Mouse (Mus musculus) R1 (cell line): ENCODE results near the gene Med21.

Experiments used
- DNase-seq: peaks from one replicate; pipeline ENCODE4 v3.0.0-alpha.2; 2018; ENCODE audit warnings: low read depth, low spot score

Gene Med21

DNA sequence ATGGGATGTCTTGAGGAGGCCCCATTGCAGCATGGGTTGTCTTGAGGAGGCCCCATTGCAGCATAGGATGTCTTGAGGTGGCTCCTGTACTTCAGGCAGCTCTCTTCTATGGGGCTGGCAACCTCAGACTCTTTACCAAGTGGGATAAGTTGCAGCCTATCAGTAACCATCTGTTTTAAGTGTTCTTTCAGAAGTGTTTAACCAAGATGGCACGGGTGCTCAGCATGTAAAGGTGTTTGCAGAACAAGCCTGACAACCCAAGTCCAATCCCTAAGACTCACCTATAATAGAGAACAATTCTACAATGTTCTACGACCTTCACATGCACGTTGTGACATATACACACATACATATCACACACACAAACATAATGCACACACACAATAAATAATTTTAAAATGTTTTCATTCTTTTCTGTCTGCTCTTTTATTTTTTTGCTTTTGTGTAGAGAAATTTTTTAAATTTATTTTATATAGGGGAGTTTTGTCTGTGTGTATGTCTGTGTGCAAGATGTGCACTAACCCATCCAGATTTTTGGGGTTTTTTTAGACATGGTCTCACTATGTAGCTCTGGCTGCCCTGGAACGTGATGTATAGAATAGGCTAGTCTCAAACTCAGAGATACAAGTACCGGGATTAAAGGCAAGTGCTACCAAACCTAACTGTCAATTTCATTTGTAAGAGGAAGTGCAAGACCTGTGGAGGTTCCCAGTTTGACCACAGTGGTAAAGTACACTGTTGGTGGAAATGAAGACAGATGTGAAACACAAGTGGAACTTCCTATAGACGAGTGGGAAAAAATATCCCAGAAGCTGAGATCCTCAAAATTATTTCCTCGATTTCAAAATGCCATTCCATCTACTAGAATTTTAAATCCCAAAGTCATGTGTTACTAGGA lies 2.0 kb upstream of the Med21 start:
- DNase-seq, result no peak

DNA sequence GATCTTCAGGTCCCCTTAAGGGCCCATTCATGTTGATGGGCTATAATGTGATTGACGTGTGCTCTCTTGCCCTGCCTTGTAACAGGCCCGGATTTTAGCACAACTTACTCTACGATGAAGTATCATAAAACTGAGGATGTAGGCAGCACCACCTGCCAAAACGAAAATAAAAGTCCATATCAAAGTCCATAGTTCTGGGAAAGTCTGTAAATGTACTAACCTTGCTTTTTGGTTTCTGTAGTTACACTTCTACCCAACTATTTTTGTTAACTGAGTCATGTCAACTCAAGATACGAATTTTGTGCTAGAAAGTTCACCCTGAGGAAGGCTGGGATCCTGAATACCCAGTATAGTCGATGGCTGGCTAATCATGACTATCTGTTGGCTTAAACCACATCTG lies 1.4 kb upstream of the Med21 start:
- no peak for DNase-seq

DNA sequence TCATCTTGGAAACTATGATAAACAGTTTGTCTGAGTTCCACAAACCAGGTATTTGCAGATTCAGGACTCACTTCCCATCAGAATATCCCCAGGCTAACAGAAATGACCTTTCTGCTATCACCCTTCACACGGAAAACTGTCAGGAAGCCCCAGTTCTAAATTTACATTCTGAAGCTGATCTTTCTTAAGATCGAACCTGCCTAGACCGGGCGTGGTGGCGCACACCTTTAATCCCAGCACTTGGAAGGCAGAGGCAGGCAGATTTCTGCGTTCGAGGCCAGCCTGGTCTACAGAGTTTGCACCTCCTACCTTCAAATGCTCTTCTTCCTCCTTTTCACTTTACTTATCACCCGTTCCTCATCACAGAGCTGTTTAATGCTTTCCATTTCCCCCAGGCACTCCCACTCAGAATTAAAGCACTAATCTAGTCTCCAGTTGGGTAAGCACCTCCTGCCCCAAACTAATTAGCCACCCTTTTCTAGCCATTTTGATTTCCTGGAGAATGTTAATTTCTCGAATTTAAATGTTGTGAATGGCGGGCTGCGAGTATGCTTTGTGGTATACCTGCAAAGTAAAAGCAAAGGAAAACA lies 631 bp upstream of the Med21 start:
- peak; percentile 72 for DNase-seq

DNA sequence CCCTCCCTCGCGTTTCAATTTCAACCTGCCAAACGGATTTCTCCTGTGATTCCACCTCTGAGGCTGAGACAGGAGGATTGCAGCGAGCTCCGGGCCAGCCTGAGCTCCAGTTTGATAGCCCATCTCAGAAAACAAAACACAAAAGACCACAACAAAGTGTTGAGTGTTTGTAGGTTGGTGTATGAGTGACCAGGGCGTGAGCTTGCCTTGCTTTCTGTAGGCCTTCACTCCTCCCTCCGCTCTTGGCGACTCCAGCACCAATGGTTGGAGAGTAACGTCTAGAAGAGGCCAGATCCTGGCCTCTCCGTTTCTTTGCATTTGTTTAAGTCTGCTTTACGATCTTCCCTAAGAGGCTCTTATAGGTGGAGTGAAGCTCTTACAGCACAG lies 830 bp downstream of the Med21 start:
- DNase-seq, result peak; percentile 81

DNA sequence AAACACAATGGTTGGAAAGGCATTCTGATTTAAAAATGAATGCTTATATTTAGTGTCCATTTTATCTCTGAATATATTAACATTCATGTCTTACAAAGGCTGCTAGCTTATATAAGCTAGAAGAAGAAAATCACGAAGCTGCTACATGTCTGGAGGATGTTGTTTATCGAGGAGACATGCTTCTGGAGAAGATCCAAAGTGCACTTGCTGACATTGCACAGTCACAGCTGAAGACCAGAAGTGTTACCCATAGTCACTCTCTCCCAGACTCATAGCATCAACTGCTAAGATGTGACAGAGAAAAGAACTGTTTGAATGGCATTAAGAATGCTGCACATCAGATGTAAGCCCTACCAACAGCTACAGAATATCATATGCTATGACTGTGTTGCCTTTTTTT lies 7.7 kb downstream of the Med21 start:
- no peak for DNase-seq

DNA sequence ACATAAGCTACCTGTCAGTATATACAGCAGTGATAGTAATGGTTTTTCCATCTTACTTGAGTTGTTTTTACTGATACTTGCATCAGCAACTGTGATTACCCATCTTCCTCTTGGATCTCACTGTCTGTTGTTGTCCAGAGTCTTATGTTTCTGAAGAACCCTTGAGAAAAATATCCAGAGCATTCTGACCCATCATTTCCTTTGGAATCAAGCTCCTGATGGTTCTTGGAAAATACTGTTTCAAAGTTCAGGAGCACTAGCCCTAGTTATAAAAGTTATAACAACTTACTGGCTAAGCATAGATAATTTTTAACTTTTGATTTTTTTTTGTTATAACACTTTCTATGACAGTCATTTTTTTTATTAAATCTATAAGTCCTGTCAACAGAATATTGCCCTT lies 9.1 kb downstream of the Med21 start:
- no peak for DNase-seq

DNA sequence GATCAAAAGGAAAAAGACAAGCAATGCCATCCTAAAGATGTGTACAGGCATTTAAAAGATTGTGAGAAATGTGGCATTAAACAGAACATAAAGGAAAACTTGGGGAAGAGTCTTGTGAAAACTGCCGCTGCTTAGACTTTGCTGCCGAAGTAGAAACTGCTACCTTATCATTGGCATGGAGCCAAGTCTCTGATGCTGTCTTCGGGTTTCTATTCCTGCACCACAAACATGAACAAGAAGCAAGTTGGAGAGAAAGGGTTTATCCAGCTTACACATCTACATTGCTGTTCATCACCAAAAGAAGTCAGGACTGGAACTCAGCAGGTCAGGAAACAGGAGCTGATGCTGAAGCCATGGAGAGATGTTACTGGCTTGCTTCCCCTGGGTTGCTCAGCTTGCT lies 10.8 kb downstream of the Med21 start:
- DNase-seq, result no peak

DNA sequence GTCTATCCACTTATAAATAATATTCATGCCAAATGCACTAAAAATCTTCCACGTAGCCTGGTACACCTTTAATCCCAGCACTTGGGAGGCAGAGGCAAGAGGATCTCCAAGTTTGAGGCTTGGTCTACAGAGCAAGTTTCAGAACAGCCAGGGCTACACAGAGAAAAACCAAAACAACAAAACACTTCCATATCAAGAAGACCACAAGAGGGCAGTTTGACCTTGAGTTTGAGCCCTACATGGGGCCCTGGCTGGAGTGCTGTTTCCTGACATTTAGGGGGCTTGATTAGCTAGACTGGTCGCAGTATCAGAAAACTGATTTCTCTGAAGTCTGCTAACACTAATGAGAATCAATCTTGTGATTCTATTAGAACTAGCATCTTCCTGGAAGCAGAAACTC lies 18.2 kb downstream of the Med21 start:
- DNase-seq, result no peak

DNA sequence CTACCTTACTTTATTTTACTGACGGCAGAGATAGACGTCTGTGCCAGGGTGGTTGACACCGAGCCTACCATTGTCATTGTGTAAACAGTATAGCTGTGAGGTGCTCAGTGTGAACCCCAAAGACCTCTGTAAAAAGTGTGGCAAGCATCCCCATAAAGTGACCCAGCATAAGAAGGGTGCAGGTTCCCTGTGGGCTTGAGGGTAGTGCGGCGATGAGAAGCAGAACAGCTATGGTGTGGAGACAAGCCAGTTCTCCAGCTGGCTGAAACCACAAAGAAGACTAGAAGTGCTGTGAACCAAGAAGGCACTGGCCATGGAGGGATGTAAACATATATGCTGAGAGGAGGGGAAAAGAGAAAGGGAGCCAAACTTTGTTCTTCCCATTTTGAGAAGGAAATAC lies 19.3 kb downstream of the Med21 start:
- no peak for DNase-seq

DNA sequence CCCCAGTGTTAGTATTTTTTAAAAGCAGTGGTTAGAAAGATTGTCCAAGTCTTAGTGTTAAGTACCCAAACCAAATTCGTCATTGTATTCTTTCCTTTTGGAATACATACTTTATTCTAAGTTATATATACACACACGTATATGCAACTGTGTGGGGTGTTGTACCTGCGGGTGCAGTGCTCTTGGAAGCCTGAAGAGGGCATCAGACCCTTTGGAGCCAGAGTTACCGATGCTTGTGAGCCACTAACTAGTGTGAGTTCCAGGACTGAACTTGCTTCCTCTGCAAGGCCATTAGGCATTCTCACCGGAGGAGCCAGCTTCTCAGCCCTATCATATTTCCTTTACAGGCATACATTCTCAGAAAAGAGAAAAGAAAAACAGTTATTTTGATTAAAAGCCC lies 20.3 kb downstream of the Med21 start:
- DNase-seq, result peak; percentile 66

DNA sequence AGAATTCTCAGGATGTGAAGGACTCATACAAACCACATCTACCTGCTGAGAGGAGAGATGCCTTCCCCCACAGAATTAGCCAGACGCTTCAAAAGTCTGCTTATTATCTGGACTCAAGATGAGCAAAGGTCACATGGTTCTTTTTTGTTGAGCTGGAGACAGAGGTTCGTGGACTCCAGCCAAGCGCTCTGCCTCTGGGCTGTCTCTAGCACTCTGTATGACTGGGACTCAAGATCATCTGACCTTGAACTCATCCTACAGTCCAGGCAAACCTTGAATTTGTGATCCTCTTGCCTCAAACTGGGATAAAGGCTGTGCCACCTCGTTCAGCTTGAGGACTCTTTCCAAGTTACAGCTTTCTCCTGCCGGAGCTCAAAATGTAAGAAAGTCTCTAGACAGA lies 21.8 kb downstream of the Med21 start:
- peak; percentile 32 for DNase-seq

DNA sequence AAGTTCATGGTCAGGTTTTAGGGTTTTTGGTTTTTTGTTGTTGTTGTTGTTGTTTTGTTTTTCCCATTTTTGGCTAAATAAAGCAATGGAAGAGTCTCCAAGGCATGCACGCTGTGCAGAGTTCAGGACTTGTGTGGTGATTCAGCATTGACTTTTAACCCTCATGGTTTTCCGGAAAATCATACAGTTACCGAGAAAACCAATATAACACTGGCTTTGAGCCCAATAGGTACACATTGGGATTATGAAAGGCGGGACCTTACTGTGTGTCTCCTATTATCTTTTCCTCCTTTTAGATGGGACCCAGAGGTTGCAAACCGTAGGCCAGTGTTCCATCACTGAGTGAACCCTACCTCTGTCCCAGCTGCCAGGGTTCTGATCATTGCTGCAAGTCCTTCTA lies 22.6 kb downstream of the Med21 start:
- DNase-seq, result no peak

DNA sequence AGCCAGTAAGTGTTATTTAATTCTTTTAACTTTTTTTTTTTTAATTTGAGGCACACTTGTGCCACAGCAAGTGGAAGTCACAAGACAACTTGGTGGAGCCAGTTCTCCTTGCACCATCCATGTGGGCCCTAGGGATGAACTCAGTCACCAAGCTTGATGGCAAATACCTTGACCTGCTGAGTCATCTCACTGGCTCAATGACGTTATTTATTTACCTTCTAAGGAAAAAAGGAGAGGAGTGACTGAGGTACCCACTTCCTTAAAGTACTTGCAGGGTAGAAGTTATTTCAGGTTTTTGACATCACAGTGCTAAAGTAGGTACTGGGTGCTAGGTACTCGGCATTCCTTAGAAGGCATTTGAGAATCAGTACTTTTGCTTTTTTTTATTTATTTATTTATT lies 23.1 kb downstream of the Med21 start:
- no peak for DNase-seq

DNA sequence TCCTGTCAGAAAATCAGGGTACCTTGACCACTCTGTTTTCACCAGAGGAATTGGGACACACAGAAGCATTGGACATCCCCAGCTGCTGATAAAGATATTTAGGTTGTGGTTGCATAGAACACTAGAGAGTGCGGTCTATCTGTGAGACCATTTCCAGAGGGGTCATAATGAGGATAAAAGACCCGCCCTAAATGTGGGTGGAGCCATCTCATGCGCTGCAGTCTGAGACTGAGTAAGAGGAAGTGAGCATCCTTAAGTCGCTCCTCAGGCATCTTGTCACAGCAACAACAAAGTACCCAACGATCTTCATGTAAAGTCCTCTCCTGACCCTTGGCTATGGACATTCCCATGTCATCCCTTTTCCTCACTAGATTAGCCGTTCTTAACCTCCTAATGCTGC lies 24.5 kb downstream of the Med21 start:
- no peak for DNase-seq

DNA sequence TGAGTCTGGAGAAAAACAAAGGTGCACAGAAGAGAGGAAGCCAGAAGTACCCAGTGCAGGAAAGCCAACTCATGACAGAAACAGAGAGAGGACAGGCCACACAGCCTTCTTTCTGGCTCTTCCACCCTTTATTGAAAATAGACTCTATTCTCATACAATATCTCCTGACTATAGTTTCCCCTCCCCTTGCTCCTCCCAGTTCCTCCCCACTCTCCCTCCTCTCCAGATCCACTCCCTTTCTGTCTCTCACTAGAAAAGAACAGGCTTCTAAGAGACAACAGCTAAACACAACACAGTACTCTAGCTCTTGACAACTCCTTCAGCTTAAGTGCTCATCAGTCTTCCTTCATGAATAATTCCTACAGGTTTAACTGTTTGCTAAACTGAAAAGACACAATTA lies 26.3 kb downstream of the Med21 start:
- no peak for DNase-seq

DNA sequence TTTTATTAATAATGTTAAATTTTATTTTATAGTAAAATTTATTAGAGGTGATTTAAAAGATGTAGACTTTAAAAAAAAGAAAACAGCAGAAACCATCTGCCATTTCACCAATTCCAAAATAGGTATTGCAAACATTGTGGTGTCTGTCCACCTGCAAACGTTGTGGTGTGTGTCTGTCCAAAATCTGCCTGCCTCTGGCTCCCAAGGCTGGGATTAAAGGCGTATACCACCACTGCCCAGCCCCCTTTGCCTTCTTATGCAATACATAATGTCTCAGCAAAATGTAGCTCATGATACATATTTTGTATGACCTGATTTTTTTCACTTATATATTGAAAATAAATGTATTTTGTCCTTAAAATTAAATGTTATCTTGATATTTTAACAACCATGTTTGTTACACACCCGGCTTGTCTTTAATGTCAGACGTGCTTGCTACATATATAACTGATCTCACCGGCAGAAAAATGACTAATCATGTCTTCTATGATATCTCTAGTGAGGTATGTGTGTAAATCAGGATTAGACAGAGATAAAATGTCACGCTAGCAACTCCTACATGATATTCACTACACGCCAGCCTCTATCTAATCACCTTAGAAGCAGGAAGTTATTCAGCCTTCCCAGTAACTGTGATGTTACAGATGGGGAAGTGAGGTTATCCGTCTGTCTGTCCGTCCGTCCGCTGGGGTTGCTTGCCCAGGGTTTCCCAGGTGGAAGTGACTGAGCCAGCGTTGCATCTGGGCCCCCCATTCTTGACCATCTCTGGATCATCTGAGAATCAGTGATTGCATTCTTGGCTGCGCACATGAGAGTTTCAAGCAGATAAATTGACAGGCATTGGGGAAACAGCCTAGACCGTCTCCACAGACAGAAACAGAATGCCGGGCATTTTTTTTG lies 28.9 kb downstream of the Med21 start:
- DNase-seq, result no peak

DNA sequence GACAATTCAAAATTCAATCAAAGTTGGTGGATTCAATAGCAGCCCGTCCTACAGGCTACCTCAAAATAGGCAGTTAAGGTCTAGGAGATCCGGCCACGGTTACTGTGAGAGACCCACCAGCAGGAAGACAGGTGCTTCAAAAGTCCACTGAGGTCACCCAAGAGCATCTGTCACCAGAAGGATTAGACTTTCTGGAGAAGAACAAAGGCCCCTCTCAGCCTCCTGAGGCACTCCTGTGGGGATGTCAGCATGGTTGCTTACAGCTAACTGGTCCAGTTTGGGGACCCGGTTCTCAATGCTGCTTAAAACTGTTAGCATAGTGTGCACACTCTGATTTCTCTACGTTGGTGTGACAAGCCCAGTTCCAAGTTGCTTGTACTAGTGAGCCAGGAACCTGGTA lies 29.8 kb downstream of the Med21 start:
- no peak for DNase-seq

DNA sequence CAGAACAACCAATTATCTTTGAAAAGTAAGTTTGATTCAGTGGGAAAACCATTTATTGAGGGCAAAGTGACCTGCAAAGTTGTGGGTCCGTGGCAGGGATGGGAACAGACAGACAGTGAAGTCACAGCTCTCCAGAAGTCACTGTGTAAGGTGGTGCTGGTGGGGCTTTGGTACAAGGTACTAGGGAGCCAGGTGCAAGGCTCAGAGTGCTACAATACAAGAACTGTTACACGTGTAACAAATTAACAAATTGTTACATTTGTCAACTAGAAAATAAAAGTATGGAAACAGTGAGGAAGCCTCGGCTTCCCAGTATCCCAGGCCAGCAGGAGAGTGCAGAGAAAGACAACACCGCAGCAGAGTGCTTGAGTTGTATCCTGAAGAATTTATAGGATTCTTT lies 31.3 kb downstream of the Med21 start:
- DNase-seq, result no peak

DNA sequence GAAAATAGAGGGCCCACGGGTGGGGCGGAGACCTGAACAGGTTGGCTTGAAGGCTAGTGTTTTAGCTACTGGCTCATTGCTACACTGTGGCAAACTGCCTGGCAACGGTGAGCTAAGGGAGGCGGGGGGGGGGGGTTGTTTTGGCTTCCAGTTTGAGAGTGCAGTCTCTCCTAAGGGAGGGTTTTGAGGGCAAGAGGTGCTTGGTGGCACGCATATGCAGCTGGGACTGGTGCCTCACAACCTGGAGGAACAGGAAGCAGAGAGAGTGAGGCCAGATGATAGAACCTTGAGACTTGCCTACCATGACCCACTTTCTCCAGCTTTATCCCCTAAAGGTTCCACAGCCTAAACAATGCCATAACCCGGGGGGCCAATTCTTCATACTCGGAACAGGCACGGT lies 32.1 kb downstream of the Med21 start:
- DNase-seq, result no peak

DNA sequence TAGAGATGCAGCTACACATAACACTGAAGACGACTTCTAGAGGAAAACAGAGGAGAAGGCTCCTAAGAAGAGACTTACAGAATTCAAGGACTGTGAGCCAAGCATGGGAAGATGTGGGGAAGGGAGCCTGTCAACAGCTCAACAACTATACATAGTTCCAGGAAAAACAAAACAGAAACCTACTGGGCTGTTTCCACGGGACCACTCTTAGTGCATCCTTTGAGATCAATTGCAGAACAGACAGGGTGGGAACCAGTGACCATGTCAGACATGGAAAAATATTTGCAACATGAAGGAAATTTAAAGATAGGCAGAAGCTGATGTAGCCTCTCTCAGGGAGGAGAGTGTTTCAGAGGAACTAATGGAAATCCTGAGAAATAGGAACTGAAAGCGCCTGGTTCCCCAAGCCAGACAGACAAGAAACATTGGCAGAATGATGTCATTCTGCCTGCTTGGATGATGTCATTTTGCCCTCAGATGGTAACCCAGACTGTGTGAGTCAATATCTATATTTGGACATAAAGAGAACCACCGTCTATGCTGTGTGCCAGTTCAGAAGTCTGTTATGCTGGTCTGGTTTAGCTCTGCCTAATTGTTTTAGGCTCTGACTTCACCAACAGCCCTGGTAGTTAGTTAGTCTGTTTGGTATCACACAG lies 32.7 kb downstream of the Med21 start:
- no peak for DNase-seq

DNA sequence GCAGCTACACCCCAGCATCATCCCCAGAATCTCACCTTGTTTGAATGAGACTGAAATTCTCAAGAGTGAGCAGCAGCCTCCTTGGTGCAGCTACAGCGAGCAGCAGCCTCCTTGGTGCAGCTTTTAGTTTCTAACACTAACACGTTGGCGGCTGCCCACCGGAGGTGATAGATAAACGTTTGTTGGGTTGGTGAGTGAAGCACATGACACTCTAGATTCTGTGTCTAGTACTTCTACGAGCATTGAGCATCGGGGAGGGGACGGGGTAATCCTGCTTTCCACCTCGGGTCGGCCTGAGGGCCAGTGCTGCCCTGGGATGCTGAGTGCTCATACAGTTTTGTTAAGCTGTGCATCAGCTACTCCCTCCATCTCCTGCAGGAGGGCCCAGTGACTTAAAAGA lies 34.6 kb downstream of the Med21 start:
- DNase-seq, result no peak
